Mouse (Mus musculus) left cerebral cortex, postnatal 25 days (tissue): ENCODE data around the gene Arhgap31. TPM values are rescaled to one million over a fixed set of nuclear protein-coding genes. Genes with fewer than 3 reads are reported as not detected.

ENCODE experiments used
- DNase-seq, 2 experiments: peaks; one replicate each; pipeline ENCODE4 v3.0.0; 2022; ENCODE audit warnings: low spot score in 2 of 2, mixed read lengths in 1 of 2
- intact Hi-C: fragments of 180-260 bp; cut with DNase I; formaldehyde crosslinking; loops from one replicate; pipeline ENCODE4 v1.15.1; 2025
- total RNA-seq, 2 experiments: library from RNA; stranded (reverse); gene quantifications; 2 replicates each; pipeline ENCODE4 v1.2.3; 2021

Gene Arhgap31
- total RNA-seq, 2 experiments from 2014 or later: 18.5 to 19.9 TPM

DNA sequence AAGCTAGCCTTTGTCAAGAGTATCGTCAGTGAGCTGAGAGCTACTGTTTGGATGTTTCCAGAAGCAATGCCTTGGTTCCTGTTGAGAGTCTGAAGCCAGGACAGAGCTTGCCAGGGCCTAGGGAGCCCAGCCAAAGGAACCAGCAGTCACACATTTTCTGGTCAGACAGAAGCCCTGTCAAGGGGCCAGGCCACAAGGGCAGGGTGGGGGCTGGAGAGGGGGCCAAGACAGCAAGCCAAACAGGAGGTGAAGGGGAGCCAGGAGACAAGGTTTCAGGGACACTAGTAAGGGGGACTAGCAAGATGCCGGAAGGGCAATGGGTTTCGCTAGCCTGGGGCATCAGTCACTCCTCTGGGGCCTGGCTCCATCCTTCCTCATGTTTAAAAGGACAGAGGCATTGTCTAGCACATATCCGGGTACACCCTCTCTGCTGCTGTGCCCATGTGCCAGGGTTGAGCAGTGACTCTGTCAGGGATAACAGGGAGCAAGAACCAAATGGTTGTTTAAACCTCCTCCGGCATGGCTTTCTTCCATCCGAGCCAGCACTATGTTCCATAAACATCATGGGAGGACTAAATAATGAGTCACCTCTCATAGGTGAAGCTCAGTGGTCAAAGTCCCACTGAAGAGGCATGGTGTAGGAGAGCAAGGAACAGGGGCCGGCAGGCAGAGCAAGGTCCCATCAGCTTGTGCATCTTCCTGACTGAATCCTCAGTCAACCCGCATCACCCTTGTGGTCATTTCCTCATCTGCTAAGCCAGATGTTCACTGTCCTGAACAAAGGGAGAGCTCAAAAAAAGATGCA is 44.0 kb downstream of the Arhgap31 start:
- peak in 1 of 2 experiments; percentile 25 for DNase-seq
- intact Hi-C loops: no loop called here

DNA sequence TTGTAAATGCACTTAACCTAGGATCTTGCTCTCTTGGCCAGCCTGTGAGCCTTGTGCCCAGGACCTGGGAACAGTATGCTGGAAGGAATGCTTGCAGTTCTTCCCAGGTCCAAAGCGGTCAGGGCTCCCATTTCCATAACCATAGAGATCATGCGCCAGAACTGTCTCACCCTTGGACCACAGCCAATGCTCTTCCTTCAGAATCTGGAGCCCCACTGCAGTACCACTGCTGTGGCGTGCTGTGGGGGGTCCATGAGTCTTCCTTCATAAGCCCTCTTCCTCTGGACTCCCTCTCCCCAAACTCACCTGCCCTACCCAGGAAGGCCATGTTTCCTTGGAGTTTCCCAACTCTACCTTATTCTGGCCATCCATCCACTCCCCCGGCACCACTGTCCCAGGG is 46.6 kb downstream of the Arhgap31 start:
- intact Hi-C loops: no loop called here
- DNase-seq: no peak

DNA sequence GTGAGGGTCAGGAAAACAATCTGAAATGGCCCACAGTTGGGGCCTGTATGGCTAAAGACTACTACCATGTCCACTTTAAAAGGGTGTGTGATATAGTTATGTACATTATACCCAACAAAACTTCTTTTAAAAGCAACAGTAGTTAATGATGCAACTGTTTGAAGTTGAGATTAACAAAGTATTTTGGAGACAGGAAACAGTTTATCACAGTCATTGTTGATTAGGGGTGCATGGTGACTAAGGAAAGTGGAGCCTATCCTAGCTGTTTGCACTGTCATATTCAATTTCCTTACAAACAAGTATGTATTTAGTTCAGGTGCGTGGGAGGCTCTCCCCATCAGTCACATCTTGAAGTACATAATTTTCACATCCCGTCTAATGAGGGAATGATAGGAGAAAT is 47.1 kb downstream of the Arhgap31 start:
- no peak for DNase-seq
- intact Hi-C loops: no loop called here

- no peak for DNase-seq
- intact Hi-C loops: no loop called here
These were observed 50.5 kb downstream of the Arhgap31 start for GRCm38 (mm10) chr16:38662575-38662974.

DNA sequence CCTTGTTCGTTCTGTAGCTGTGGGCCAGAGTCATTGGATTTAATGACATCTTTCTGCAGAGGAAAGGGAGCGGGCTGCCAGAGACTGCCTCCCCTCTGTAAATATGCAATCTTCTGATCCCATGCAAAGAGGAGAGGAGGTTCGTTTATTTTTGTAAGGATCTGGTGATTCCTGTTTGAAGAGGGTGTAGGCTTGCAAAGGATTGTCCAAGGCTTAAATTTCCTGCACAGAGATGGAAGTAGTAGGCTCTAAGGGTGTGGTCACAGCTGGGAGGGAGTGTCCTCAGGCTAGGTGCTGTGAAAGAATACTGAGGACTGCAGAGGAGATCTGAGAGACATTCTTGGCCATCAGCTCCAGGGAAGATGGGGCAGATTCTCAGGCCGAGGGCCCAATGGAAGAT is 58.8 kb downstream of the Arhgap31 start:
- intact Hi-C loops: no loop called here
- no peak for DNase-seq

GRCm38 (mm10) chr16:38653390-38653871 is 59.6 kb downstream of the Arhgap31 start:
- intact Hi-C loops: no loop called here
- no peak for DNase-seq

GRCm38 (mm10) chr16:38652653-38653052 is 60.4 kb downstream of the Arhgap31 start:
- no peak for DNase-seq
- intact Hi-C loops: no loop called here

GRCm38 (mm10) chr16:38651721-38652231 is 61.3 kb downstream of the Arhgap31 start:
- intact Hi-C loops: no loop called here
- DNase-seq: no peak

GRCm38 (mm10) chr16:38651306-38651705 is 61.8 kb downstream of the Arhgap31 start:
- DNase-seq: no peak
- intact Hi-C loops: no loop called here

DNA sequence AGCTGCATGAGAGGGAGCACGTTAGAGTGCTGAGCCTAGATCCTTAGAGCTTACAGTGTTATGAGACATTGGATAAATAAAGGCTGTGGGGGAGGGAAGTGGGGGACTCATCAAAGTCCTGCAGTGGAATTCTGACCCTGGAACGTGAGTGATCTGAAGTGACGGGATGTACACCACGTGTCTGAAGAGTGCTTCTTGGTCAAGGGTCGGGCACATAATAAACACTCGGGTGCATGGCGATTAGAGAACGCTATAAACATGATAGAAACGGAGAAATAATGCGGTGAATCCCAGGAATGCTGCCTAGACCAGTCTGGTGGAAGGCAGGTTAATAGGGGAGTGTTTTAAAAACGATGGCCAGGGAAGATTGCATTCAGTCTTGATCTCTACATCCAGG is 63.6 kb downstream of the Arhgap31 start:
- DNase-seq: no peak
- intact Hi-C loops: no loop called here

- no peak for DNase-seq
- intact Hi-C loops: no loop called here
These were observed 64.2 kb downstream of the Arhgap31 start for GRCm38 (mm10) chr16:38648783-38649430.

GRCm38 (mm10) chr16:38648155-38648554 is 64.9 kb downstream of the Arhgap31 start:
- intact Hi-C loops: no loop called here
- no peak for DNase-seq

- intact Hi-C loops: no loop called here
- DNase-seq: no peak
These were observed 68.6 kb downstream of the Arhgap31 start for GRCm38 (mm10) chr16:38644455-38644854.

GRCm38 (mm10) chr16:38637085-38637484 is 76.0 kb downstream of the Arhgap31 start:
- intact Hi-C loops: no loop called here
- DNase-seq: no peak

DNA sequence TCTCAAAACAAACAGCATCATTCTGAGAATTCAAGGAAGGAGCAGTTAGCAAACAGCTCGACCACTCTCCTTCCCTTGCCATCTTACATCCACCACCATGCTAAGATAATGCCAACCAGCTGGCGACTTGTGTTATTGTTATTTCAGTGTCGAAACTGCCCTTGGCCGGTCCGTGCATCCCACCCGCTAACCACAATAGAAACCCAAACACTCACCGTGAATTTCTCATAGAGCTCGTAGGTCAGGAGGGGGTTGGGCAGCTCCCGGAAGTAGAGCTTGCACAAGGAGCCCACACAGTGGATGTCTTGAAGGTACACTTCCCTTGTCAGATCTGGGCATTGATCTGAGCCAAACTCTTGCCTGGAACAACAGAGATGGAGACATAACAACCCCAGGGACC is 76.4 kb downstream of the Arhgap31 start:
- DNase-seq: no peak
- intact Hi-C loops: no loop called here

- DNase-seq: no peak
- intact Hi-C loops: no loop called here
These were observed 77.2 kb downstream of the Arhgap31 start for GRCm38 (mm10) chr16:38635833-38636390.

DNA sequence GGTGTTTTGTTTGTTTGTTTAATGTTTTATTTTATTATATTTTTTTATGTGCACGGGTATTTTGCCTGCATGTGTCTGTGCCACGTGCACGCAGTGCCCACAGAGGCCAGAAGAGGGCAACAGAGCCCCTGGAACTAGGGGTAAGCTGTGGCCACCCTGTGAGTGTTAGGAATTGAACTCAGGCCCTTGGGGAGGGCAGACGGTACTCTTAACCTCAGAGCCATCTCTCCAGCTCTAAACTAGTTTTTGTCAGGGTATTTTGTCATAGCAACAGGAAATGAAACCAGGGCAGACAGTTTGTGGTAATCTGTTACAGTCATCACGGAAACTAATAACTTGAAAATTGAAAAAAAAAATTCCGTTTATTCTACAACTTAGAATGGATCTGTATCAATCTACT is 80.9 kb downstream of the Arhgap31 start:
- intact Hi-C loops: no loop called here
- peak; percentile 19 to 27 for DNase-seq

- DNase-seq: no peak
- intact Hi-C loops: loop anchor here (10.0 kb wide), 2 partner anchors 99 to 429 kb away; no protein-coding TSS in a partner anchor
These were observed 87.2 kb downstream of the Arhgap31 start for GRCm38 (mm10) chr16:38625811-38626369.

- intact Hi-C loops: loop anchor here (10.0 kb wide), 2 partner anchors 99 to 429 kb away; no protein-coding TSS in a partner anchor
- no peak for DNase-seq
These were observed 87.7 kb downstream of the Arhgap31 start for GRCm38 (mm10) chr16:38625411-38625810.

- intact Hi-C loops: loop anchor here (10.0 kb wide), 2 partner anchors 100 to 430 kb away; no protein-coding TSS in a partner anchor
- DNase-seq: no peak
These were observed 88.8 kb downstream of the Arhgap31 start for GRCm38 (mm10) chr16:38624303-38624702.
